Mouse (Mus musculus) testis, postnatal 10 days (tissue): ENCODE results near the gene Polq.
A peak's percentile ranks its signal among the peaks of the same experiment; 100 is the strongest.
"Not testable (repeated sequence)": the region's sequence is repeated elsewhere in the genome, so short reads cannot be mapped to it uniquely, and the experiment has no call there.

ENCODE experiments used
- DNase-seq: peaks from one replicate; pipeline ENCODE4 v3.0.0; 2021; ENCODE audit warnings: low spot score

Polq gene

GRCm38 (mm10) chr16:37108763-37109162 lies 97.2 kb downstream of the Polq start:
- DNase-seq = peak; percentile 52

DNA sequence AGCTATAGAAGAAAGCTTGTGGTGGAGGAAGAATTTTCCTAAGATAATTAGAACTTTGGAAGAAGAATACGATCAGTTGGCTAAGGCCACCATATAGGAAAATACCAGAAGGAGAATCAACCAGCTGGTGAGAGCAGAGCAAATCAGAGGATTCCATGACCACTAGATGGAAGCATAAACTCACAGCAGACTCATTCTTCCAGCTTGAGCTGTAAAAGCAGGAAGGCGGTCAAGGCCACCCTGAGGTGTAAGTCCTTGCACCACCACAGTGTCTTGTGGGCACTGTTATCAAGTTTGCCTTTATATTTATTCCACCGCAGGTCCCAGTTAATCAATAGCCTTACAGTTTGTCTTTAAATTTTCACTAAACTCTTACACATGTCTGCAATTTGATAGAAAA lies 97.7 kb downstream of the Polq start:
- DNase-seq = peak; percentile 53

GRCm38 (mm10) chr16:37125190-37125589 lies 113.6 kb downstream of the Polq start:
- not testable (repeated sequence) for DNase-seq
